Mouse (Mus musculus): Measurements from ENCODE around the gene Mrps17. TPM values are rescaled to one million over a fixed set of nuclear protein-coding genes. Genes with fewer than 3 reads are reported as not detected.

Gene Mrps17
- polyA plus RNA-seq, 1 experiment from 2014 or later = 185 TPM

- Histone ChIP-seq H3K4me3 (no peak overlapping the region), H3K27ac (no peak overlapping the region), H3K4me1 (replicated peaks) (peaks cover 7% of the 10 kb centered on the region; the same call in 1 of the 2 replicates), H3K27me3 (ENCODE audit: insufficient read depth, poor library complexity, severe bottlenecking) (no peaks in the 10 kb centered on the region), H3K36me3 (peaks cover 17% of the 10 kb centered on the region), H3K9me3 (no peaks in the 10 kb centered on the region)
- WGBS = 91% methylated on average over 13 of the region's 13 CpGs
- no peak for DNase-seq (ENCODE audit: low spot score)
Observed at GRCm38 (mm10) chr5:129759929-129760480, 44.7 kb downstream of the Mrps17 start.

GRCm38 (mm10) chr5:129761865-129762540 is 46.7 kb downstream of the Mrps17 start:
- no peaks in the 10 kb centered on the region for H3K27me3 ChIP-seq (ENCODE audit: insufficient read depth, poor library complexity, severe bottlenecking)
- H3K36me3 ChIP-seq = peaks cover 17% of the 10 kb centered on the region
- H3K4me3 ChIP-seq = no peak overlapping the region
- peaks cover 7% of the 10 kb centered on the region; the same call in 1 of the 2 replicates for H3K4me1 ChIP-seq (replicated peaks)
- H3K9me3 ChIP-seq = no peaks in the 10 kb centered on the region
- peak overlapping the region; percentile 24 for H3K27ac ChIP-seq
- peak; percentile 12 for DNase-seq (ENCODE audit: low spot score)
- WGBS = 71% methylated on average over 18 of the region's 18 CpGs

GRCm38 (mm10) chr5:129770443-129771355 is 55.4 kb downstream of the Mrps17 start:
- no peaks in the 10 kb centered on the region for H3K4me1 ChIP-seq (replicated peaks)
- H3K4me3 ChIP-seq = no peak overlapping the region
- H3K9me3 ChIP-seq = no peaks in the 10 kb centered on the region
- DNase-seq (ENCODE audit: low spot score) = no peak
- WGBS = 90% methylated on average over 23 of the region's 23 CpGs
- H3K27ac ChIP-seq = no peak overlapping the region
- H3K27me3 ChIP-seq (ENCODE audit: insufficient read depth, poor library complexity, severe bottlenecking) = no peaks in the 10 kb centered on the region
- peaks cover 33% of the 10 kb centered on the region for H3K36me3 ChIP-seq

Other genes starting within 250 kb of the Mrps17 start
- 39.8 and 46.3 TPM in 2 replicates for gene Sfswap, start 214.3 kb upstream of the Mrps17 start, polyA plus RNA-seq (2016; fragmentation: Nextera tagmentation; extraction: Ambion mirVana)
- 4.3 and 4.8 TPM in 2 replicates for gene Mmp17, start 131.3 kb upstream of the Mrps17 start, polyA plus RNA-seq (2016; fragmentation: Nextera tagmentation; extraction: Ambion mirVana)
- gene Zfp11, start 45.4 kb upstream of the Mrps17 start, polyA plus RNA-seq (2016; fragmentation: Nextera tagmentation; extraction: Ambion mirVana) = 6.5 and 6.8 TPM in 2 replicates
- gene Sept14, start 7.0 kb upstream of the Mrps17 start, polyA plus RNA-seq (2016; fragmentation: Nextera tagmentation; extraction: Ambion mirVana) = not detected in 2 replicates
- 73.4 and 74.3 TPM in 2 replicates for gene Nipsnap2, start 9.6 kb downstream of the Mrps17 start, polyA plus RNA-seq (2016; fragmentation: Nextera tagmentation; extraction: Ambion mirVana)
- gene Psph, start 72.0 kb downstream of the Mrps17 start, polyA plus RNA-seq (2016; fragmentation: Nextera tagmentation; extraction: Ambion mirVana) = 40.2 and 40.5 TPM in 2 replicates
- 46.6 and 47.5 TPM in 2 replicates for gene Sumf2, start 131.5 kb downstream of the Mrps17 start, polyA plus RNA-seq (2016; fragmentation: Nextera tagmentation; extraction: Ambion mirVana)
- 1,092 and 1,098 TPM in 2 replicates for gene Chchd2, start 172.0 kb downstream of the Mrps17 start, polyA plus RNA-seq (2016; fragmentation: Nextera tagmentation; extraction: Ambion mirVana)
- gene Zbed5, start 180.2 kb downstream of the Mrps17 start, polyA plus RNA-seq (2016; fragmentation: Nextera tagmentation; extraction: Ambion mirVana) = 6.2 and 6.7 TPM in 2 replicates
- 0.10 and 0.26 TPM in 2 replicates for gene Phkg1, start 183.1 kb downstream of the Mrps17 start, polyA plus RNA-seq (2016; fragmentation: Nextera tagmentation; extraction: Ambion mirVana)
- gene Nupr1l, start 193.0 kb downstream of the Mrps17 start, polyA plus RNA-seq (2016; fragmentation: Nextera tagmentation; extraction: Ambion mirVana) = 3.5 and 4.3 TPM in 2 replicates
- 32.1 and 32.4 TPM in 2 replicates for gene Vkorc1l1, start 226.5 kb downstream of the Mrps17 start, polyA plus RNA-seq (2016; fragmentation: Nextera tagmentation; extraction: Ambion mirVana)